Mouse (Mus musculus): ENCODE measurements around the gene Adssl1.

Adssl1 gene

GRCm38 (mm10) chr12:112623742-112624141, 3.9 kb downstream of the Adssl1 start:
- no peak for DNase-seq (ENCODE audit: low spot score in 2 of 2)

- no peak for DNase-seq (ENCODE audit: low spot score in 2 of 2)
Measured at GRCm38 (mm10) chr12:112625700-112626099, 5.9 kb downstream of the Adssl1 start.

- no peak for DNase-seq (ENCODE audit: low spot score in 2 of 2)
Measured at GRCm38 (mm10) chr12:112626455-112626854, 6.6 kb downstream of the Adssl1 start.

GRCm38 (mm10) chr12:112627097-112627881, 7.4 kb downstream of the Adssl1 start:
- DNase-seq (ENCODE audit: low spot score in 2 of 2) = no peak

- no peak for DNase-seq (ENCODE audit: low spot score in 2 of 2)
Measured at GRCm38 (mm10) chr12:112628197-112628596, 8.4 kb downstream of the Adssl1 start.

GRCm38 (mm10) chr12:112628928-112629721, 9.3 kb downstream of the Adssl1 start:
- peak in 1 of 2 experiments; percentile 38 for DNase-seq (ENCODE audit: low spot score in 2 of 2)

- no peak for DNase-seq (ENCODE audit: low spot score in 2 of 2)
Measured at GRCm38 (mm10) chr12:112630029-112630428, 10.2 kb downstream of the Adssl1 start.

GRCm38 (mm10) chr12:112630796-112631195, 11.0 kb downstream of the Adssl1 start:
- no peak for DNase-seq (ENCODE audit: low spot score in 2 of 2)

GRCm38 (mm10) chr12:112631472-112631871, 11.6 kb downstream of the Adssl1 start:
- no peak for DNase-seq (ENCODE audit: low spot score in 2 of 2)

GRCm38 (mm10) chr12:112632084-112632777, 12.4 kb downstream of the Adssl1 start:
- DNase-seq (ENCODE audit: low spot score in 2 of 2) = no peak

- no peak for DNase-seq (ENCODE audit: low spot score in 2 of 2)
Measured at GRCm38 (mm10) chr12:112632907-112633306, 13.1 kb downstream of the Adssl1 start.

GRCm38 (mm10) chr12:112633686-112634085, 13.8 kb downstream of the Adssl1 start:
- DNase-seq (ENCODE audit: low spot score in 2 of 2) = no peak

- DNase-seq (ENCODE audit: low spot score in 2 of 2) = no peak
Measured at GRCm38 (mm10) chr12:112639526-112639925, 19.7 kb downstream of the Adssl1 start.

GRCm38 (mm10) chr12:112643126-112643525, 23.3 kb downstream of the Adssl1 start:
- no peak for DNase-seq (ENCODE audit: low spot score in 2 of 2)

- peak; percentile 99 for DNase-seq (ENCODE audit: low spot score in 2 of 2)
Measured at GRCm38 (mm10) chr12:112644180-112644854, 24.5 kb downstream of the Adssl1 start, which contains the start of gene Siva1. Gene Siva1, plus strand, starts transcription at chr12:112644679.

GRCm38 (mm10) chr12:112644855-112645506, 25.1 kb downstream of the Adssl1 start:
- no peak for DNase-seq (ENCODE audit: low spot score in 2 of 2)

GRCm38 (mm10) chr12:112646139-112646538, 26.3 kb downstream of the Adssl1 start:
- no peak for DNase-seq (ENCODE audit: low spot score in 2 of 2)

GRCm38 (mm10) chr12:112648081-112648480, 28.2 kb downstream of the Adssl1 start:
- no peak for DNase-seq (ENCODE audit: low spot score in 2 of 2)

- no peak for DNase-seq (ENCODE audit: low spot score in 2 of 2)
Measured at GRCm38 (mm10) chr12:112651778-112652439, 32.1 kb downstream of the Adssl1 start.

- DNase-seq (ENCODE audit: low spot score in 2 of 2) = peak; percentile 72 to 87
Measured at GRCm38 (mm10) chr12:112653157-112653824, 33.4 kb downstream of the Adssl1 start.

Data from urinary bladder, postnatal 4 days (tissue).